Mouse (Mus musculus) lung, adult 2 months (tissue): ENCODE results near the gene Elovl6. TPM values are rescaled to one million over a fixed set of nuclear protein-coding genes. Genes with fewer than 3 reads are reported as not detected.

Experiments used
- DNase-seq: peaks from one replicate; pipeline ENCODE4 v3.0.0; 2022
- H3K4me1 ChIP-seq: fragments of 200-500 bp; 2 replicates; pipeline ENCODE4 v1.6.1; 2011; ENCODE audit warnings: low read length; ENCODE audit not compliant: control insufficient read depth, insufficient read depth
- H3K4me3 ChIP-seq: fragments of 200-500 bp; replicated peaks from 2 replicates; pipeline ENCODE3; 2011; ENCODE audit warnings: low read depth, mild to moderate bottlenecking, control low read depth, low read length; ENCODE audit errors: extremely low read depth
- CTCF ChIP-seq: fragments of 200-500 bp; IDR thresholded peaks from 2 replicates; pipeline ENCODE4 v1.5.1; 2011; ENCODE audit warnings: mild to moderate bottlenecking, low read length, control low read depth; ENCODE audit not compliant: insufficient read depth
- POLR2A ChIP-seq: fragments of 200-500 bp; IDR thresholded peaks from 2 replicates; pipeline ENCODE4 v1.6.1; 2011; ENCODE audit warnings: low read depth, mild to moderate bottlenecking, control low read depth, low read length, borderline replicate concordance; ENCODE audit errors: extremely low read depth
- WGBS: fragments of 180-500 bp; shearing (Covaris S2); methylation state at CpG from one replicate; pipeline ENCODE4 v1.1.7; 2018; 5-methylcytosine and 5-hydroxymethylcytosine counted together
- polyA plus RNA-seq: library from polyadenylated mRNA; depleted of rRNA; stranded (reverse); fragments of >200 nt; gene quantifications from 2 replicates; pipeline ENCODE4 v1.2.3, GENCODE M21; 2012

The Elovl6 gene
- polyA plus RNA-seq, 1 experiment = 25.1 TPM

- Histone ChIP-seq H3K4me3 (no peak overlapping the region), H3K4me1 (no peaks in the 10 kb centered on the region; the same call in 1 of the 2 replicates)
- WGBS = 92% methylated on average over 10 of the region's 10 CpGs
- TF ChIP-seq POLR2A (no peak), CTCF (no peak)
- DNase-seq = no peak
Observed at GRCm38 (mm10) chr3:129624193-129624805, 92.1 kb downstream of the Elovl6 start.

- 58% methylated on average over 4 of the region's 4 CpGs for WGBS
- Histone ChIP-seq H3K4me3 (no peak overlapping the region), H3K4me1 (no peaks in the 10 kb centered on the region)
- DNase-seq = no peak
- no peak for TF ChIP-seq CTCF
- TF ChIP-seq POLR2A = no peak
Observed at GRCm38 (mm10) chr3:129627281-129627680, 95.1 kb downstream of the Elovl6 start.

GRCm38 (mm10) chr3:129631018-129631417 is 98.9 kb downstream of the Elovl6 start:
- DNase-seq = no peak
- Histone ChIP-seq H3K4me3 (no peak overlapping the region), H3K4me1 (no peaks in the 10 kb centered on the region)
- whole genome bisulfite sequencing = 93% methylated on average over 1 of the region's 1 CpGs
- TF ChIP-seq POLR2A (no peak), CTCF (no peak)

- Histone ChIP-seq H3K4me3 (no peak overlapping the region), H3K4me1 (no peaks in the 10 kb centered on the region)
- no peak for TF ChIP-seq POLR2A
- no peak for TF ChIP-seq CTCF
- no peak for DNase-seq
- WGBS = 94% methylated on average over 5 of the region's 5 CpGs
Observed at GRCm38 (mm10) chr3:129631857-129632256, 99.7 kb downstream of the Elovl6 start.

GRCm38 (mm10) chr3:129633518-129633917 is 101.4 kb downstream of the Elovl6 start:
- no peak for DNase-seq
- Histone ChIP-seq H3K4me3 (no peak overlapping the region), H3K4me1 (no peaks in the 10 kb centered on the region)
- 52% methylated on average over 8 of the region's 8 CpGs for WGBS
- TF ChIP-seq POLR2A = no peak
- no peak for TF ChIP-seq CTCF

GRCm38 (mm10) chr3:129634260-129634901 is 102.2 kb downstream of the Elovl6 start:
- WGBS = 73% methylated on average over 11 of the region's 11 CpGs
- Histone ChIP-seq H3K4me3 (no peak overlapping the region), H3K4me1 (no peaks in the 10 kb centered on the region)
- peak; percentile 14 for DNase-seq
- TF ChIP-seq CTCF (peak; percentile 37; the same call in 1 of the 2 replicates), POLR2A (no peak)

- 70% methylated on average over 6 of the region's 6 CpGs for WGBS
- no peak overlapping the region for H3K4me3 ChIP-seq
- no peak for DNase-seq
- H3K4me1 ChIP-seq = no peaks in the 10 kb centered on the region
- TF ChIP-seq CTCF (no peak), POLR2A (no peak)
Observed at GRCm38 (mm10) chr3:129637446-129637845, 105.3 kb downstream of the Elovl6 start.

GRCm38 (mm10) chr3:129639701-129640100 is 107.5 kb downstream of the Elovl6 start:
- WGBS = 45% methylated on average over 5 of the region's 5 CpGs

GRCm38 (mm10) chr3:129640211-129641000 is 108.3 kb downstream of the Elovl6 start:
- no peak for TF ChIP-seq POLR2A
- no peak for TF ChIP-seq CTCF
- Histone ChIP-seq H3K4me1 (no peaks in the 10 kb centered on the region), H3K4me3 (no peak overlapping the region)
- DNase-seq = no peak
- WGBS = 74% methylated on average over 10 of the region's 10 CpGs

More at GRCm38 (mm10) chr3:129639701-129640100, 107.5 kb downstream of the Elovl6 start:
- DNase-seq = no peak
- no peak overlapping the region for H3K4me3 ChIP-seq
- TF ChIP-seq CTCF (no peak), POLR2A (no peak)
- no peaks in the 10 kb centered on the region for H3K4me1 ChIP-seq

GRCm38 (mm10) chr3:129641621-129642020 is 109.5 kb downstream of the Elovl6 start:
- WGBS = 90% methylated on average over 7 of the region's 7 CpGs
- DNase-seq = no peak

More at GRCm38 (mm10) chr3:129641621-129642020, 109.5 kb downstream of the Elovl6 start:
- Histone ChIP-seq H3K4me1 (no peaks in the 10 kb centered on the region), H3K4me3 (no peak overlapping the region)
- TF ChIP-seq CTCF (no peak), POLR2A (no peak)
